In the genomic region with DNA sequence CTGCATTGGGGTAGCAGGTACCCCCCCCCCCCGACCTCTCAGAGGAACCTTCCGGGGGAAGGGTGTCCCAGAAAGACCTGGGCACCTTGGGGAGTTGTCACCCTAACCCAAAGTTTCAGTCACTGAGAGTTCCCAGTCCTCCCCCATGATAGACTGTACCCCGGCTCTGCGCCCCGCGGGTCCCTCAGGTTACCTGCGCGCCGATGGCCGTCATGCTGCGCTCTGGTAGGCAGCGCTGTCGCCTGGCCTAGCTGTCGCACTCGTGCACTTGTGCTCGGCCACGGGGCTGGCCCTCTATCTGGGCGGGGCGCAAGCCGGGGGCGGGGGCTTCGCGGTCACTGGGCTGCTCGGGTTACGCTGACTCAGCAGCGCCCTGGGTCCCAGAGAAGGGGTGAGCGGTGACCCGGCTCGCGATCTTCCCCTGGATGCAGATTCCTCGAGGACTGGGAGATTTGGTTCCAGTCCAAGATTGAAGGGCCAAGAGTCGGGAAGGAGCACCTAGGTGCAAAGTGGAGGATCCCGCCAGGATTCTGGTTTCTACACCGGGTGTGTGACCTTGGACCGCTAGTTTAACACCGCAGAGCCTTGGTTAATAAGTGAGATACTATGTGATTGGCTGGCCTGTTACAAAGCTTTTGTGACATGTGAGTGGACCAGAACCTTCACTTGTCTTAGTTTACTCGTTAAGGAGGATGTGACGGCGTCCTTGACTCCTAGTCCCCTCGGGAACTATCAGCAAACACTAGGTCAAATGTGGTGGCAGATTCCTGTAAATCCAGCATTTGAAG, we compare ENCODE assay signal across 8 mouse cellular contexts. TPM values are rescaled to one million over a fixed set of nuclear protein-coding genes. Genes with fewer than 3 reads are reported as not detected.
A peak's percentile ranks its signal among the peaks of the same experiment; 100 is the strongest.
DNase-seq lines count a peak whose midpoint lies in the region; ATAC-seq and TF ChIP-seq lines count a peak whose summit lies in the region.

Gene Tmem37, minus strand, starts transcription at position 556 of the 788 bp plus-strand sequence.

- 4% methylated on average over 27 of the region's 40 CpGs for WGBS in embryonic facial prominence, embryonic 14.5 days
- WGBS in heart, embryonic 14.5 days, result 3% methylated on average over 40 of the region's 40 CpGs
- WGBS in kidney, postnatal 0 days, result 5% methylated on average over 40 of the region's 40 CpGs

- peaks cover 28% of the 10 kb centered on the region for H3K27me3 ChIP-seq in erythroblast, embryonic 14.5 days (ENCODE audit: control insufficient read depth)
- H3K27me3 ChIP-seq in embryonic facial prominence, embryonic 14.5 days (replicated peaks; ENCODE audit: control insufficient read depth, insufficient read depth, low read length), result peaks cover 20% of the 10 kb centered on the region
- H3K27me3 ChIP-seq in heart, embryonic 14.5 days (ENCODE audit: control insufficient read depth, insufficient read depth, low read length), result no peaks in the 10 kb centered on the region
- no peaks in the 10 kb centered on the region for H3K27me3 ChIP-seq in kidney, postnatal 0 days (ENCODE audit: insufficient read depth, low read length)

- peak within 1 kb of the TSS; percentile 52 for H3K9ac ChIP-seq in embryonic facial prominence, embryonic 14.5 days (ENCODE audit: low read depth, low read length)
- H3K9ac ChIP-seq in heart, embryonic 14.5 days (ENCODE audit: low read length), result peak within 1 kb of the TSS; percentile 69
- H3K9ac ChIP-seq in kidney, postnatal 0 days (ENCODE audit: low read depth, low read length), result peak within 1 kb of the TSS; percentile 66

- H3K36me3 ChIP-seq in erythroblast, embryonic 14.5 days (ENCODE audit: control insufficient read depth), result no peaks in the 10 kb centered on the region; the same call in 1 of the 2 replicates
- no peaks in the 10 kb centered on the region for H3K36me3 ChIP-seq in embryonic facial prominence, embryonic 14.5 days (ENCODE audit: control insufficient read depth, insufficient read depth, low read length)
- H3K36me3 ChIP-seq in heart, embryonic 14.5 days (ENCODE audit: control insufficient read depth, insufficient read depth, low read length), result no peaks in the 10 kb centered on the region
- no peaks in the 10 kb centered on the region for H3K36me3 ChIP-seq in kidney, postnatal 0 days (ENCODE audit: insufficient read depth, low read length)

- no peak for TF ChIP-seq CTCF in kidney, postnatal 0 days (IDR thresholded peaks at IDR 0.05; ENCODE audit: low read depth)

- 0 out of 2 replicates have a peak within 1 kb of the TSS, but pooled peaks have one; percentile 10 for H3K27ac ChIP-seq in embryonic facial prominence, embryonic 14.5 days (replicated peaks; ENCODE audit: low read depth, low read length)
- H3K27ac ChIP-seq in heart, embryonic 14.5 days (replicated peaks in 1 of 2; ENCODE audit: control insufficient read depth in 1 of 2, insufficient read depth in 1 of 2, low read depth in 2 of 2, low read length in 2 of 2), result peak within 1 kb of the TSS; percentile 29 to 51; a peak in 3 of 4 replicates
- H3K27ac ChIP-seq in kidney, postnatal 0 days, result peak within 1 kb of the TSS; percentile 74

- H3K4me1 ChIP-seq in erythroblast, embryonic 14.5 days (ENCODE audit: control insufficient read depth), result peaks cover 2% of the 10 kb centered on the region
- 0 out of 2 replicates have a peak, but pooled peaks cover 8% of the 10 kb centered on the region for H3K4me1 ChIP-seq in embryonic facial prominence, embryonic 14.5 days (ENCODE audit: control insufficient read depth, insufficient read depth, low read length)
- H3K4me1 ChIP-seq in heart, embryonic 14.5 days (ENCODE audit: control insufficient read depth in 2 of 2, insufficient read depth in 2 of 2, low read length in 2 of 2), result peaks cover 13 to 20% of the 10 kb centered on the region in 2 experiments; a peak in 3 of 4 replicates
- 0 out of 2 replicates have a peak, but pooled peaks cover 7% of the 10 kb centered on the region for H3K4me1 ChIP-seq in kidney, postnatal 0 days (replicated peaks; ENCODE audit: insufficient read depth, low read length)

- no peaks in the 10 kb centered on the region for H3K9me3 ChIP-seq in erythroblast, embryonic 14.5 days (ENCODE audit: control insufficient read depth, low read length)
- H3K9me3 ChIP-seq in embryonic facial prominence, embryonic 14.5 days (ENCODE audit: control insufficient read depth, low read length), result no peaks in the 10 kb centered on the region
- no peaks in the 10 kb centered on the region for H3K9me3 ChIP-seq in heart, embryonic 14.5 days (ENCODE audit: control insufficient read depth, low read length)
- no peaks in the 10 kb centered on the region for H3K9me3 ChIP-seq in kidney, postnatal 0 days (replicated peaks; ENCODE audit: low read length)

- peak within 1 kb of the TSS; percentile 85 for H3K4me2 ChIP-seq in embryonic facial prominence, embryonic 14.5 days (ENCODE audit: low read depth, low read length)
- peak within 1 kb of the TSS; percentile 98 for H3K4me2 ChIP-seq in heart, embryonic 14.5 days (ENCODE audit: low read length)
- peak within 1 kb of the TSS; percentile 73 for H3K4me2 ChIP-seq in kidney, postnatal 0 days (ENCODE audit: low read length)

- H3K4me3 ChIP-seq in erythroblast, embryonic 14.5 days (replicated peaks), result peak within 1 kb of the TSS; percentile 42
- peak within 1 kb of the TSS; percentile 40 for H3K4me3 ChIP-seq in embryonic facial prominence, embryonic 14.5 days (ENCODE audit: low read depth, low read length)
- peak within 1 kb of the TSS; percentile 45 to 48 for H3K4me3 ChIP-seq in heart, embryonic 14.5 days (ENCODE audit: control insufficient read depth in 1 of 2, insufficient read depth in 1 of 2, low read depth in 1 of 2, low read length in 2 of 2)
- peak within 1 kb of the TSS; percentile 39 for H3K4me3 ChIP-seq in kidney, postnatal 0 days (replicated peaks; ENCODE audit: low read depth, low read length)

- DNase-seq in adrenal gland, adult 8-10 months, result peak; percentile 70
- peak; percentile 72 for DNase-seq in embryonic facial prominence, embryonic 14.5 days (ENCODE audit: low spot score)
- peak; percentile 84 for DNase-seq in kidney, postnatal 0 days (ENCODE audit: low spot score)
- peak; percentile 84 for DNase-seq in lung, postnatal 36 days
- DNase-seq in retina, postnatal 1 day, result peak; percentile 86

- ATAC-seq in erythroblast, adult 5-6 weeks (replicated peaks; ENCODE audit: low FRiP score, poor library complexity, severe bottlenecking), result no peak
- peak; percentile 87 for ATAC-seq in embryonic facial prominence, embryonic 14.5 days (ENCODE audit: low read depth)
- peak; percentile 83 for ATAC-seq in heart, embryonic 14.5 days (ENCODE audit: insufficient number of reproducible peaks, insufficient read depth, low FRiP score, low read depth)
- peak; percentile 93 for ATAC-seq in kidney, postnatal 0 days (replicated peaks; ENCODE audit: low FRiP score, low read depth)

RNA-seq across cellular contexts. Expression of gene Tmem37, which starts in this region (rescaled TPM):
- 0.07 and 0.08 TPM in 2 replicates for polyA plus RNA-seq in erythroblast, embryonic 14.5 days (2012)
- total RNA-seq in erythroblast, adult 5-6 weeks (2015; ENCODE audit: low replicate concordance), result 1.5 TPM in 1 of 2 replicates, not detected in the other
- total RNA-seq in erythroblast, adult 5-6 weeks (2017; ENCODE audit: low replicate concordance), result not detected in 2 replicates
- total RNA-seq in adrenal gland, adult 8-10 months (2022), result 10 to 100 TPM in 2 of 4 experiments, 1 to 10 TPM in 2; 8.7 to 21.2 (median 14.5) TPM
- polyA plus RNA-seq in embryonic facial prominence, embryonic 14.5 days (2014; fragmentation: Nextera tagmentation; extraction: Ambion mirVana), result 16.9 and 19.8 TPM in 2 replicates
- polyA plus RNA-seq in heart, embryonic 14.5 days (2014; fragmentation: Nextera tagmentation; extraction: Ambion mirVana), result 15.1 and 15.7 TPM in 2 replicates
- polyA plus RNA-seq in kidney, postnatal 0 days (2015; fragmentation: Nextera tagmentation; extraction: Ambion mirVana), result 166 and 180 TPM in 2 replicates

Comparison
In these comparisons a context has a peak if more than half of its experiments do, and no peak if none do; other contexts are left out.
1. RNA of gene Tmem37 (polyA plus RNA-seq): 166 to 180 TPM in kidney, postnatal 0 days, 16.9 to 19.8 TPM in embryonic facial prominence, embryonic 14.5 days and 15.1 to 15.7 TPM in heart, embryonic 14.5 days; 0.07 to 0.08 TPM in erythroblast, embryonic 14.5 days; every median in the first group is over 10 times any median in the second.
2. H3K27ac ChIP-seq: peak in every context shown above with its lines; median percentile 74 in kidney, postnatal 0 days; 40 in heart, embryonic 14.5 days; 10 in embryonic facial prominence, embryonic 14.5 days.
3. Peak in every context shown above with its lines, with median percentiles within 50 percentile points of each other: H3K4me3 ChIP-seq, DNase-seq, H3K4me2 ChIP-seq and H3K9ac ChIP-seq.